Mouse (Mus musculus): ENCODE results near the gene Mfsd2a.

DNA sequence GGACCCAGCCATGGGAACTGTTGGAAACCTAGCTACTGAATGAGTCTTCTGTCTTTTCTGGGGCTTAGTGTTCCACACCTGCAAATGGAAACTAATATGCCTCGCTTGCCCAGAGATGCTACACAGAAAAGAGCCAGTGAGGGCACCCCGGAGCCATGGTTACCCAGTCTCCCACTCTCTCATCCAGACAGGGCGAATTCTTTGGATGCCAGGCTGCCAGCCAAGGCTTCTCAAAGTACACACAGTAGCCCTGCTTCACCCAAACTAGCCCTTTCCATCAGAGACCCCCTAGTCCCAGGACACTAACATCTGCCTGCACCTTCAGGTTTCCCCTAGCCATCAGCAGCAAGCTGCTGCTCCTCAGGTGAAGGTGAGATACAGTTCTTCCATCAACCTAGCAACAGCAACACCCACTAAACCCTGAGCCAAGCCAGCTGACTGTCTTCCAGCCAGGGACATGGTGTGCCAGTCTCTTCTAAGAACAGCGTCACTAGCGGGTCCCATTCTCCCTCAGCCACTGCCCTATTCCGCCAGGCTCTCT is 2.4 kb downstream of the Mfsd2a start:
- TF ChIP-seq CTCF (conservative IDR thresholded peaks at IDR 0.05; ENCODE audit: insufficient read depth, insufficient read length, low read depth, low read length) (no peak), POLR2A (IDR thresholded peaks at IDR 0.05; ENCODE audit: low read depth, low read length) (no peak)

Data from kidney, adult 2 months (tissue).